ENCODE assay signal across 11 mouse cellular contexts in genomic region chr14:48998795-48999194, GRCm38 (mm10).
"Had no signal": no experiment of that assay in that cellular context is flagged by ENCODE, and none has a peak within 500 bp of the region (broad histone marks: within the 10 kb centered on the region; RNA-seq: fewer than 3 reads in every experiment).

No protein-coding gene starts in this region.

- DNase-seq: kidney, postnatal 10 days; kidney, postnatal 36 days; layer of hippocampus, postnatal 36 days; liver, embryonic 13.5 days; lung, adult 2 months; lung, postnatal 14 days; right cerebral cortex, adult 18-20 months; right cerebral cortex, postnatal 14 days; right cerebral cortex, postnatal 4 days; thymus, adult 2 months; thymus, postnatal 14 days had no signal
